Mouse (Mus musculus) Patski (cell line): ENCODE measurements around the gene Gm4969. TPM values are rescaled to one million over a fixed set of nuclear protein-coding genes. Genes with fewer than 3 reads are reported as not detected.

Experiments
- ATAC-seq: fragments of 100-300 bp; one replicate; pipeline ENCODE4 v1.8.0; 2021
- CTCF ChIA-PET: fragments of 350-600 bp; sonication (Branson Sonifier 250); formaldehyde crosslinking; loops from one replicate; lab custom pipeline; 2022; ENCODE audit warnings: inconsistent platforms; lab: Charles Lee
- POLR2A ChIA-PET: fragments of 350-600 bp; sonication (Branson Sonifier 250); formaldehyde crosslinking; loops from one replicate; lab custom pipeline; 2022; ENCODE audit warnings: antibody characterized with exemption, inconsistent platforms; lab: Charles Lee
- DNase-seq: peaks from one replicate; pipeline ENCODE4 v3.0.0-alpha.2; 2011; ENCODE audit warnings: low read depth, low spot score
- H3K27me3 ChIP-seq: fragments of 371-371 bp; one replicate; pipeline ENCODE4 v1.5.1; 2021
- CTCF ChIP-seq: fragments of 100-300 bp; IDR thresholded peaks from one replicate; pipeline ENCODE4 v1.5.1; 2021
- in situ Hi-C: fragments of 300-500 bp; cut with MboI; formaldehyde crosslinking; loops from 3 replicates; pipeline ENCODE4 v1.11.1; 2018; ENCODE audit warnings: low pct_unique_long_range_greater_than_20kb, mixed read lengths
- polyA plus RNA-seq: library from polyadenylated mRNA; unstranded; gene quantifications from one replicate; pipeline ENCODE4 v1.2.3, GENCODE M21; 2021

Gene Gm4969
- polyA plus RNA-seq, 1 experiment from 2014 or later, result 0.03 TPM

- ATAC-seq, result peak; percentile 7
- ChIA-PET POLR2A (interaction anchor here (1.1 to 1.8 kb wide), 3 partner anchors 11 to 26 kb away, joined by 3 to 6 read pairs (median 4); no protein-coding TSS in a partner anchor), CTCF (interaction anchor here (1.4 kb wide), 1 partner anchor 13 kb away, joined by 4 read pairs; no protein-coding TSS in a partner anchor)
- no peak for DNase-seq
- TF ChIP-seq CTCF, result no peak
- no peaks in the 10 kb centered on the region for H3K27me3 ChIP-seq
- in situ Hi-C loops, result no loop called here
Measured at GRCm38 (mm10) chr7:19119083-19119482, 915 bp upstream of the Gm4969 start.

- no peak for TF ChIP-seq CTCF
- no peaks in the 10 kb centered on the region for H3K27me3 ChIP-seq
- POLR2A ChIA-PET, result no interaction called here
- in situ Hi-C loops, result no loop called here
- peak; percentile 74 for ATAC-seq
- no peak for DNase-seq
- CTCF ChIA-PET, result no interaction called here
Measured at GRCm38 (mm10) chr7:19109565-19109964, 8.6 kb downstream of the Gm4969 start.

- ATAC-seq (no peak), DNase-seq (no peak)
- no peaks in the 10 kb centered on the region for H3K27me3 ChIP-seq
- TF ChIP-seq CTCF, result no peak
- ChIA-PET POLR2A (interaction anchor here (0.9 to 1.6 kb wide), 3 partner anchors 9 to 12 kb away, joined by 3 to 4 read pairs (median 3); partner anchors contain the start of gene Fbxo46), CTCF (interaction anchor here (1.1 to 3.1 kb wide), 2 partner anchors 9 to 10 kb away, joined by 4 to 18 read pairs; no protein-coding TSS in a partner anchor)
- in situ Hi-C loops, result no loop called here
Measured at GRCm38 (mm10) chr7:19107436-19107835, 10.7 kb downstream of the Gm4969 start.

GRCm38 (mm10) chr7:19104486-19104885, 13.7 kb downstream of the Gm4969 start:
- POLR2A ChIA-PET, result no interaction called here
- no peak for DNase-seq
- no peaks in the 10 kb centered on the region for H3K27me3 ChIP-seq
- CTCF ChIA-PET, result interaction anchor here (1.4 kb wide), 1 partner anchor 10 kb away, joined by 4 read pairs; no protein-coding TSS in a partner anchor
- in situ Hi-C loops, result no loop called here
- TF ChIP-seq CTCF, result no peak
- ATAC-seq, result no peak

- ATAC-seq (no peak), DNase-seq (no peak)
- in situ Hi-C loops, result no loop called here
- no peak for TF ChIP-seq CTCF
- POLR2A ChIA-PET, result no interaction called here
- CTCF ChIA-PET, result interaction anchor here (3.6 kb wide), 1 partner anchor 10 kb away, joined by 11 read pairs; no protein-coding TSS in a partner anchor
- H3K27me3 ChIP-seq, result no peaks in the 10 kb centered on the region
Measured at GRCm38 (mm10) chr7:19103741-19104140, 14.4 kb downstream of the Gm4969 start.

- TF ChIP-seq CTCF, result no peak
- no peaks in the 10 kb centered on the region for H3K27me3 ChIP-seq
- ChIA-PET CTCF (interaction anchor here (1.4 to 3.6 kb wide), 2 partner anchors 13 to 56 kb away, joined by 4 to 11 read pairs; no protein-coding TSS in a partner anchor), POLR2A (interaction anchor here (1.4 kb wide), 1 partner anchor 13 kb away, joined by 3 read pairs; no protein-coding TSS in a partner anchor)
- no peak for ATAC-seq
- in situ Hi-C loops, result no loop called here
- no peak for DNase-seq
Measured at GRCm38 (mm10) chr7:19100290-19100689, 17.9 kb downstream of the Gm4969 start.

- POLR2A ChIA-PET, result interaction anchor here (1.0 to 1.4 kb wide), 3 partner anchors 9 to 51 kb away, joined by 3 to 4 read pairs (median 3); no protein-coding TSS in a partner anchor
- in situ Hi-C loops, result no loop called here
- no peak for ATAC-seq
- no peaks in the 10 kb centered on the region for H3K27me3 ChIP-seq
- CTCF ChIA-PET, result interaction anchor here (0.9 to 4.3 kb wide), 3 partner anchors 8 to 122 kb away, joined by 3 to 18 read pairs (median 18); no protein-coding TSS in a partner anchor
- TF ChIP-seq CTCF, result no peak
- no peak for DNase-seq
Measured at GRCm38 (mm10) chr7:19098811-19099210, 19.4 kb downstream of the Gm4969 start.

GRCm38 (mm10) chr7:19097863-19098262, 20.3 kb downstream of the Gm4969 start:
- in situ Hi-C loops, result no loop called here
- no peaks in the 10 kb centered on the region for H3K27me3 ChIP-seq
- ChIA-PET CTCF (interaction anchor here (4.2 to 4.3 kb wide), 2 partner anchors 9 to 16 kb away, joined by 18 read pairs; no protein-coding TSS in a partner anchor), POLR2A (interaction anchor here (1.0 kb wide), 1 partner anchor 52 kb away, joined by 3 read pairs; no protein-coding TSS in a partner anchor)
- DNase-seq (no peak), ATAC-seq (no peak)
- TF ChIP-seq CTCF, result no peak

GRCm38 (mm10) chr7:19097217-19097616, 21.0 kb downstream of the Gm4969 start:
- ChIA-PET POLR2A (no interaction called here), CTCF (interaction anchor here (4.2 to 4.3 kb wide), 2 partner anchors 10 to 16 kb away, joined by 18 read pairs; no protein-coding TSS in a partner anchor)
- no peak for ATAC-seq
- no peak for TF ChIP-seq CTCF
- in situ Hi-C loops, result no loop called here
- DNase-seq, result no peak
- no peaks in the 10 kb centered on the region for H3K27me3 ChIP-seq

GRCm38 (mm10) chr7:19096421-19096976, 21.7 kb downstream of the Gm4969 start:
- no peaks in the 10 kb centered on the region for H3K27me3 ChIP-seq
- in situ Hi-C loops, result no loop called here
- no peak for TF ChIP-seq CTCF
- ATAC-seq, result no peak
- no peak for DNase-seq
- POLR2A ChIA-PET, result interaction anchor here (1.1 to 5.8 kb wide), 5 partner anchors 11 to 94 kb away, joined by 3 to 48 read pairs (median 6); partner anchors contain the start of genes Dmpk, Dmwd and Fbxo46
- CTCF ChIA-PET, result interaction anchor here (4.2 to 17.1 kb wide), 3 partner anchors 11 to 22 kb away, joined by 18 to 238 read pairs (median 18); partner anchors contain the start of gene Dmwd
